Mouse (Mus musculus): ENCODE results near the gene Bahd1. TPM values are rescaled to one million over a fixed set of nuclear protein-coding genes. Genes with fewer than 3 reads are reported as not detected.

The Bahd1 gene
- total RNA-seq (2021) = 10 to 100 TPM; 40.3 to 42.3 TPM
- long read RNA-seq, experiment 1, full-length matches to known transcripts = 1 of 21 reads
- long read RNA-seq, experiment 1, partial matches to known transcripts = 16 of 21 reads
- long read RNA-seq, experiment 1, other reads (novel, unspliced or antisense) = 4 of 21 reads
- long read RNA-seq, experiment 2, full-length matches to known transcripts = 2 of 7 reads
- long read RNA-seq, experiment 2, partial matches to known transcripts = 3 of 7 reads
- long read RNA-seq, experiment 2, other reads (novel, unspliced or antisense) = 2 of 7 reads

DNA sequence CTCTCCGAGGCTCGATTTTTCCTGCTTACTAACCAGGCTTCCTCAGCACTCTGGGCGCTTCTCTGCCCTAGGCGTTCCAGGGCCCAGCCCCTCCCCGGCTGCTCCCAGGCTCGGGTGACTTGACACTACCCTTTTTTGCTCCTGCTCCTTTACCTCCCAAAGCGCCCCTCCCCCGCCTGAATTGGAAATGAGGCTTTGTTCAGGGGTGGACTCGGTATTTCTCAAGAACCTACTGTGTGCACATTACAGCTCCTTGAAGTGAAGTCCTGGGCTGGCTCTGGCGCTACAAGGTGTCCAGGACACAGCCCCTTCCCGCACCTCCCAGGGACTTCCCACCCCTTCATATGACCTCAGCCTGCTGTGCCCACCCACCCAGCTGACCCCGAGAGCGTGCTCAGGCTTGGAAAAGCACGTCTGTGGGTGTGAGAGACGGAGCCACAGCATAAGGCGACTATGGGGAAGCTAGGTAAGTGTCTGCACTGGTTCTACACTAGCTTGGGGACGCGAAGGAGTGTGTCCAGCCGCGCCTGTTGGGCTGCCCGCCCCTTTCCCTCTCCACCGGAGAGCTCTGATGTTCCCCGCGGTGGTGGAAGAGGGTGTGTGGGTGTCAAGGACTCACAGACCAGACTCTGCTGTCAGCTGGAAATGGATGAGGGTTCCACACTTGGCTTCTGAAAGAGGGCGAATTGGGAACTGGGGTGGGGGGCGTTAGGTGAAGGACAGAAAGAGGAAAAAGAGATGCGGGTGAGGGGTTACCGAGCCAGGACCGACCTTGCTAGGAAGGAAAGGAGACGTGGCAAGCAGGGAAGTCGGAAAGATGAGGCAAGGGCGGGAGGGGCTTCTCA lies at the start of gene Bahd1:
Gene Bahd1, plus strand, starts transcription at position 397 of the 845 bp plus-strand sequence.
- DNase-seq = peak; percentile 69 to 81

DNA sequence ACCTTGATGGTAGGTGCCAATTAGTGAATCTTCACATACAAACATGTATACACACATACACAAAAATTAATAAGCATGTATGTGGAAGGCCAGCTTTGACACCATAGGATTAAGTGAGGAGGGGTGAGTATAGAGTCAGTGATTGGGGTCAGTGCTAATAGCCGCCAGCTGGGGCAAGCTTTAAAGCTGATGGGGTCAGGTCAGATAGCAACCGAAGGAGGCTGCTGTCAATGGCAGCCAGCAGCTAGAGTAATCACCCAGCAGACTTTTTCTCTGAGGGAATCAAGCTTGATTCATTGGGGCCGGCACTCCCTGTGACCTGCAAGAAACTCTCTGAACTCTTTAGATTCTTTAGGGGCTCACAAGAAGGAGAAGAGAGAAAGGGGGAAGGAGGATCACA lies 48.4 kb upstream of the Bahd1 start:
- DNase-seq = no peak

DNA sequence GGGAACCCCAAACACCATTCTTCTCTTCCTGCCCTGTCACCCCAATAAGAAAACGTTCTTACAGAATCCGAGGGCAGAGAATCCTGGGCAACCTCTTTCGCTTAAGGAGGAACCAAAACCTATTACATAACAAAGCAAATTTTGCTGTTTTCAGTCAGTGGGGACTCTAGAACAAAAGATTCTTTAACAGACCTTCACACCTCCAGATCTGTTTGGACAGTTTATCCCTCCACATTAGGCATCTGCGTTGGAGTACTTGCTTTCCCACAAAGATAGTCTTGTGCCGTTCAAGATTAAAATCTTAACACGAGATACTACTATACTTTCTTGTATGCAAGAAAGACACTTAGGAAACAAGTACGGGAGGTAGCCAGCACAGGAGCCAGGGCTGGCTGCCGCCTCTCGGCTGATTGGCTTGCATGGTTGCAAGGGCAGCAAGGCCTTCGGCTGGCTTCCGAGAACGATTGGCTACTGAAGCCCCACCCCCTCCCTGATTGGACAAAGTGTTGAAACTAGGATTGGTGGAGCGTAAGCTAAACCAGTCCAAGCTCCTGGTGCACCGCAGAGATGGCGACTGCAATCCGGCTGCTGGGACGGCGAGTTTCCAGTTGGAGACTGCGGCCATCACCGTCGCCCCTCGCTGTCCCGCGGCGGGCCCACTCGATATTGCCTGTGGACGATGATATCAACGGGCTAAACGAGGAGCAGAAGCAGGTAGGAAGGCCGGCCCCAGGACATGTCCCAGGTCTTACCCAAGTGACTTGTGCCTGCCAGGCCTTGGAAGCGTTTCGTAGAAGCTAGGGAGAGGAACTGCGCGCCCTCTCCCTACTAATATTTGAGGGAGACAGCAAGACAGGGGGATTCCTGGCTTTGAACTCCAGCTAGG lies 38.5 kb upstream of the Bahd1 start, which contains the start of gene Ivd:
Gene Ivd, plus strand, starts transcription at position 501 of the 886 bp plus-strand sequence.
- peak; percentile 95 to 96 for DNase-seq

DNA sequence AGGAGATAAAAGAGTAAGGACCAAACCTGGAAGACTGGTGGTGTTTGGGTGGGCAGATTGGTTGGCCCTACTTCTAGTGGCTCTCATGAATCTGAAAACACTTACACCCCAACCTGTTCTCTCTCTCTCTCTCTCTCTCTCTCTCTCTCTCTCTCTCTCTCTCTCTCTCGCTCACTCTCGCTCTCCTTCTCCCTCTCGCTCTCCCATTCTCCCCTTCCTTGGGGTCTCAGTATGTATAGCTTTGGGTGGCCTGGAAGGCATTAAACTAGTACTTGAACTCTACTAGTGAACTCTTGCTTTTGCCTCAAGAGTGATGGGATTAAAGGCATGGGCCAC lies 37.9 kb upstream of the Bahd1 start:
- DNase-seq = no peak

DNA sequence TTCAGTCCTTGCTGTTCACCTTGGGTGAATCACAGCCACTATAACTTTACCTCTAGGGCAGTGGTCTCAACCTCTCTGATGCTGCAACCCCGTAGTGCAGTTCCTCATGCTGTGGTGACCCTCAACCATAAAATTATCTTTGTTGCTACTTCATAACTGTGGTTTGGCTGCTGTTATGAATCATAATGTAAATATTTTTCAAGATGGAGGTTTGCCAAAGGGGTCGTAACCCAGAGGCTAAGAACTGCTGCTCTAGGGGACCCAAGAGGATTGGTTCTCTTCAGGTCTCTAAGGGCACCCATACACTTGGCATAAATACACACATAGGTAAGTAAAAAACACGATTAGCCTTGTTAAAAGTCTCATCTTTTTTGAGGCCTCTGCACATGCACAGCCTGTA lies 29.6 kb upstream of the Bahd1 start:
- DNase-seq = no peak

DNA sequence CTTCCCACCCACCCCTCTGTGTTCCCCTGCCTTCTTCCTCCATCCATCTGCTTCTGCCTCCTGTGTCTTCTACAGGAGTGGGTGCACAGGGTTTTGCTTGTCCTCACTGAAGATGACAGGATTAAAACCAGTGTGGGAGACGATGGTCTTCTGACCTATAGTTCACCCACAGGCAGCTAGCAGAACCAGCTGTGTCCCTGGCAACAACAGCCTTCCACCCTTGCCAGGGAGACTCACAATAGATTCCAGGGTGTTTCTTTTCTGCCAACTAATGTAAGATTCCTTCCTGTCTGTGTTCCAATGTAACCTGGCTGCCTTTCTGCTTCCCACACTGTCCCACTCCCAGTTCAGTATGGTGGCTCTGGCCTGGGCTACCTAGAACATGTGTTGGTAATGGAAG lies 29.1 kb upstream of the Bahd1 start:
- DNase-seq = no peak

DNA sequence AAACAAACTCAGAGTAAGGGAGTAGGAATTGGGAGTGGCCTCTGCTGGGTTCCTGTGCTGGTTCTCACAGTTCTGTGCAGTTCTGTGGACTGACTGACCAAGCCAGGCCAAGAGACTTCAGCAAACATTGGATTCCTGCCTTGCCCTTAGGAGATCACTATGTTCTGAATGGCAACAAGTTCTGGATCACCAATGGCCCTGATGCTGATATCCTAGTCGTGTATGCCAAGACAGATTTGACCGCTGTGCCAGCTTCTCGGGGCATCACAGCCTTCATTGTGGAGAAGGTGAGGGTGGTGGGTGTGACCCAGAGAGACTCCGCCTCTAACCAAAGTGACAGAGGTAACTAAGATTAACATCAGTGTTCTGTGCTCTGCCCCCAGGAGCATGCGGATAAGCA lies 27.2 kb upstream of the Bahd1 start:
- no peak for DNase-seq

DNA sequence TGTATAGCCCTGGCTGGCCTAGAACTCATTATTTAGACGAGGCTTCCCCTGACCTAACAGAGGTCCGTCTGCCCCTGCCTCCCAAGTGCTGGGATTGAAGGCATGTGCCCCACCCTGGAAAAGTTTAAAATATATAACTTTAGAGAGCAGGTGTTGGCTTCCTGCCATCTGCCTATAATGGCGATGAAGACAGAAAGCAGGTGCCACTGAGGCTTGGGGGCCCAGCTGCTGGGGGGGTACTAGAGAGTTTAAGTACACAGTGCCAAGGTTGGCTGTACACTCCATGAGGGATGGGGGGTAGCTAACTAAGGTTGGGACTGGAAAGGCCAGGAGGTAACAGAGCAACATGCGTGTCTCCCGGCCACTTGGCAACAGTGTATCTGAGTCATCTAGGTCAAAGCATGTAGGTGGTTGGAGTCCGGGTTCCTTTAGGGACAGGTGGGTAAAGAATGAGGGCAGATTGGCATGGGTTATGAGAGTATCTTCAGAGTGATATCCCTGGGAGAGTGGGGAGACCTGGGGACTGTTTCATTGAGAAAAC lies 26.2 kb upstream of the Bahd1 start:
- DNase-seq = no peak

DNA sequence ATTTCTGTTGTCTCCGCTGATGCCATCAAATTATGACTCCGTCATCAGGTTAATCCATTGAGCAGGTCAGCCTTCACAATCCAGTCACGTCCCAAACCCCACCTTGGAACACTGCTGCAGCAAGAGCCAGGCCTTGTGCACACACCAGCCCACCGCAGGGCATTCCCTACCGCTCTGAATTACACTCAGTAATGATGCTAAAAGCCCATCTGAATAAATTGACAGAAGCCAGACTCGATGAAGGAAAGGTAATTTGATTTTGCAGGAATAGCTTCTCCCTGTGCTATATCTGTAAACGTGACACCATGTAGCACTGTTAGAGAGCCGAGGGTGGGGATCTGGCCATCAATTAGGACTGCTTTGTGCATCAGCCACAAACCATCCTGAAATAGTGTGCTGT lies 24.9 kb upstream of the Bahd1 start:
- no peak for DNase-seq

DNA sequence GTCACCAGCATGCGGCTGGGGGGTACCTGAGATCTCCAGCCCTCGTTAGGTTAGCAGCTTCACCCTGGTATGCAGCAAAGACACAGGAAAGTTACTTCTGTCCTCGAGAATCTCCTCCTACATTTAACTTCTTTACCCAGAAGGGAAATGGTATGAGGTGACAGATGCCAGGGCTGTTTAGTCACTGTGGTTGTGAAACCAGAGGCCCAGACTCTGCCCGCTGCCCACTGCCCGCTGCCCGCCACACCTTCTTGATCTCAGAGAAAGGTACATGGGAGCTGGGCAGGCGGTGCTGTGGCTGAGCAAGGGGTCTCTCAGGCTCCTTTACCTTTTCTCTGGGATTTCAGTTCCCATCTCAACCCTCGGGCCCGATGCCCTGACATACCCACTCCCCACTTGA lies 23.7 kb upstream of the Bahd1 start:
- no peak for DNase-seq

DNA sequence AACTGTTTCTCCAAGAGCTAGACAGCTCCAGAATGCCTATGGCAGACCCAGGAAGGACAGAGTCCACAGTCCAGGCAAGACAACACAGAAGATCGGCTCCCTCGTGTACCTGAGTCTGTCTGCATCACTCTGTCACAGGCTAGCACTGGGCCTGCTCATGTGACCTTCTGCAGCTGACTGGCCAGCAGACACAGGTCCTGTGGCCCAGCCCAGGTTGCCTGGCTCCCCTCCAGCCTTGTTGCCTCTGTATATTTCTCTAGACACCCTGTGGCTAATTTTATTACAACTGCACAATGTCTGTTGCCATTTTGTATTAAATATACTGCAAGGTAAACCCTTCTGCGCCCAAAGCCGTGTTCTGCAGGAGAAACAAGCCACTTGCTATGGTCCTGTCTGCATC lies 19.2 kb upstream of the Bahd1 start:
- peak; percentile 28 to 56 for DNase-seq

DNA sequence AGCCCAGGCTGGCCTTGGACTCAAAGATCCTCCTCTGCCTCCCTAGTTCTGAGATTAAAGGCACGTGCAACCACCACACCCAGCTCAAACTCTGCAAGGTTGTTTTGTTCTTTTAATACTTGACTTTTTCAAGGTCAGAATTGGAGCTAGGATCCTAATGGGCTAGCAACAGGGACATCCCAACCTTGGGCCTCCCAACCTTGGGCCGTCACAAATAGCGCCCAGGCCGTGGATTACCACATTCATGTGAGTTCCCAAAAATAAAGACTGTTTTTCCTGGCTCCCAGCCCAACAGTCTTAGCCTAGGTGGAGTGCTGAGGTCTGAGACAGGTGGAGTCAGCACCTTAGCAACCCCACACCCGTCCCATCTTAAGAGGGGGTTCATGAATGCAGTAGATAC lies 18.2 kb upstream of the Bahd1 start:
- peak in 1 of 2 experiments; percentile 67 for DNase-seq

DNA sequence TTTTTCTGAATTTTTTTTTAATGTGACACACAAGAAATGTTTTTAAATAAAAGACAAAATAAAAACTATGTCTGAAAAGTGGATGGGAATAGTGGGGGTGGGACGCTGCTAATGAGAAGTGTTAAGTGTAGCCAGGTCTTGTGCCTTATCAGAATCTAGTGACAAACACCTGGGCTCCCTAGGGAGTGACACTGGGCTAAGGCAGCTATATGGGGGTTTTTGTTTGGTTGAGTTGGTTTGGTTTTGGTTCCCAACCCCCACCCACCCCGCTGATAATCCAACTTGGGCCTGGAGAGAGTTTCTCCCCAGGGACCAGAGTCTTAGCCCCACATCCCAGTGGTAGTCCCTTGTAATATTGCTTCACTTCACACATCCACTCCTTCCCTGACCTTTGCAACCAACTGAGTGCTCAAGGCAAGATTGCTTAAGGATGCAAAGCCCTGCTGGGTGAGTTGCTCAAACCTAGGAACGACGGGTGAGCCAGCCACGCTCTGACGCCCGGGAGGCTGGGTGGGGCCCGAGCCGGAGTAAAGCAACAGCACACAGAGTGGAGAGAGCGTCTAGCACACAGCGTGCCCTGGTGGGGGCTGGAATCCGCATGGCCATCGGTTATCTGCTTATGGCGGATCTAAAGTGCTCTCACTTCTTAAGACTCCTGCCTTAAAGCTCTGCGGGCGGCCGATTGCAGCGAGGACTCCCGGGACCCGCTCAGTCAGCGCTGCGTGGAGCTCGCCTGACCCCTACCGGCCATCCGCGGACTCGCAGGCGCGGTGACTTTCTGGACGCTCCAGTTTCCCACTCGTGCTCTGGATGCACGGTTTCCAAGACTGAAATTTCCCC lies 17.1 kb upstream of the Bahd1 start:
- peak; percentile 92 for DNase-seq

DNA sequence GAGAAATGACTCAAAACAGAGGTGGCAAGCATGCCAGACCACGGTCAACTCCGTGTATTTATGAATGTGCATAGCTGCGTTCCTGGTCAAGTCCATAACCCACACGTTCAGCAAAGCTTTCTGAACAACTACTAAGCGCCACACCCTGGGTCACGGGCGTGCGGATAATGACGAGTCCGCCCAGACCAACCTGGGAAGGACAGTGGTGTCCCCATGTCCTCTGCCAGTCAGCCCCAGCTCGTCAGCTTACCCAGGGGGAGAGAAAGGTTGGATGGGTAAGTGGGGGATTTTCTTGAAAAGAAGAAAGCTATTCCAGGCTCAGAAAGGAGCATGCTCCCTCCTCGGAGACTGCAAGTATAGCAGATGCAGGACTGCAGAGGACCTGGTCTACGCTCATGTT lies 12.7 kb upstream of the Bahd1 start:
- no peak for DNase-seq

DNA sequence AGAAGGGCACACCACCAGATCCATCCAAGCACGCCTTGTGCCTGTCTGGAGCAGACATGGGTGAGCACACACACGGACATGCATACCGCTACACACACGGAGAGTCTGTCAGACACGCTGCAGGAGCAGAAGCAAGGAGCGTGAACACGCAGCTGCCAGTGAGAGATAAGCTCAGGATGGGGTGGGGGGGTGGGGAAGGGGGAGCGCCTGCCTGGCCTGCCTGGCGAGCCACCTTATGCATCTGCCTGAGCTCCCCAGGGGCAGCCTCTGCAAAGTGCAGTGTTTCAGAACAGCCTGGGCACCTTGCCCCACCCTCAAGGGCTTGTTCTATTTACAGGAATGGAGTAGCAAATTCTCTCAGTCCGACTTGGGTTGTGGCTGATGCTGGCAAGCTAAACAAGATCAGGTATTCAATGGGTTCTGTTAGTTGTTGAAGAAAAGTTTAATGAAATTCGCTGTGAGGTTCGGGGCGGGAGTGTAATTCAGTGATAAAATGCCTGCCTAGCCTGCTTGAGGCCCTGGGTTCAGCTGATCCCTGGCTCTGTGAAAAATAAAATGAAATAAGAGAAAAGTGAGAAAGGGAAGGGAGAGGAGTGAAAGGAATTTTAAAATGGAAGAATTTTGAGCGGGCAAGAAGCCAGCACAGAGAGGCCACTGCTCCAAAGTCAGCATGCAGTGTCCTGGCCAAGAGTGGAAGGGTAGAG lies 12.2 kb upstream of the Bahd1 start:
- DNase-seq = no peak

DNA sequence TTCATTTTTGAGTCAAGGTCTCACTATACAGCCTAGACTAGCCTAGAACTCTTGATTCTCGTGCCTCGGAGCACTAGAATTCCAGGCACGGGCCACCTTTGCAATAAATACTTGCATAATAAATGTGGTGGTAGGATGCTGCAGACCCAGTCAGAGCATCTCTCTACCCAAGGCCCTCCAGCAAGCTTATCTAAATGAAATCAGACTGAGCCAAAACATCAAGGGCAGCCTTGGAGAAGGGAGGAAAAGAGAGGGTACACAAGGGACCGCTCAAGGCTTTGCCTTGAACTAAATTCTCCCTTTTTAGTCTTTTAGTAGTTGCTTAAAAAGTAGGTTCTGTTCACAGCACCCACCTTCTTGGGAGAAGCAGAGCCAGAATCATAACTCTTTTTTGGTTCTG lies 9.0 kb upstream of the Bahd1 start:
- DNase-seq = peak in 1 of 2 experiments; percentile 53

DNA sequence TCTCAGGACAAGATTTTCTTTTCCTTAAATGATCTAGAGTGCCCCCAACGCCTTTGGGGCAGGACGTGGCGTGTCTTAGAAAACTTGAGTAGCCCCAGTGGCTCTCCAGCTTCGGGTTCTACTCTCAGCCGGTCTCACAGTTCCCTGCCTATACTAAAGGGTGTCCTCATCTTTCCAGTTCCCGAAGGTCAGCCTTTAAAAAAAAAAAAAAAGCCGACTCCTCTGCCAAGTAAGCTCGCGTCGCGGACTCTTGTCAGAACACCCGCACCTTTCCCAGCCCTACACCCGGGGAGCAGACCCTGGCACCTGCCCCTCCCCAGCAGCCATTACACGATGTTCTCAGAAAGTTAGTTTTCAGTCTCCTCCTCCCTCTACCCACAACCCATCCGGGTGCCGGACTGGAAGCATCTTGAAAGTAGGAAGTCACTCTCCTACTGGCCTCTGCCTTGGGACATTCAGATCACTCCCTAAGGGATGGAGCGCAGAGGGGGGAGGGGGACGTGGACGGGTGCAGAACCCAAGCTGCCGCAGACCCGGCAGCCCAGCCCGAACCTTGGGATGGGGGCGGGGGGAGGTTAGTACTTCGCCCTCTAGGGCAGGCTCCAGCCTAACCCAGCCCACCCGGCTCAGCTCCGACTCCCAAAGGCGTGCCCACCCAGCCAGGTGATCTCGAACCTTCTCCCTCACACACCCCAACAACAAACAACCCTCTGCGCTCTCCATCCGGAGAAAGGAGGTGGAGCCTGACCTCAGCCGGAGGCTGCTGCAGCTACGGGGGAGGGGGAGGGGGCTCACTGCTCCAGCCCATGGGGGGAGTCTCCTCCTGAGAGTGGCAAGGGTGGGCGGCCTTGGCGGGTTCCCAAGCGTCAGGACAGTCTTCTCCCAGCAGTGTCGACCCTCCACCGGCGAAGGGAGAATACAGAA lies 3.9 kb upstream of the Bahd1 start:
- DNase-seq = peak; percentile 73 to 87

DNA sequence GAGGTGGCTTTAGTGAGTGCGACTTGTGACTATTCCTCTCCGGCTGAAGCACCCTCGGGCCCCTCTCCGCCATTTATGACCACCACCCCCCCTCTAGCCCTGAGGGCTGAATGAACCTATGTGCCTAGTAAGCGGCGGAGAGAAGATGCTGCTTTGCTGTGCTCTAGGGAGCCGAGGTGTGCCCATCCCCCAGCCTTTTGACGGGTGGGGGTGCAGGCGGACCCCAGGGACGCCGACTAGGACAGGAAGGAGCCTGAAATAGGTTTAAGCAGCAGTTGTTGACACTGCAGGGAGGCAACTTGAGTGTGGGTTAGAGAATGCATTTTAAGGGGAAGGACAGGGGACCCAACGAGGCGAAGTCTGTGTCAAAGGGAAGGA lies 3.3 kb upstream of the Bahd1 start:
- DNase-seq = peak in 1 of 2 experiments; percentile 46

DNA sequence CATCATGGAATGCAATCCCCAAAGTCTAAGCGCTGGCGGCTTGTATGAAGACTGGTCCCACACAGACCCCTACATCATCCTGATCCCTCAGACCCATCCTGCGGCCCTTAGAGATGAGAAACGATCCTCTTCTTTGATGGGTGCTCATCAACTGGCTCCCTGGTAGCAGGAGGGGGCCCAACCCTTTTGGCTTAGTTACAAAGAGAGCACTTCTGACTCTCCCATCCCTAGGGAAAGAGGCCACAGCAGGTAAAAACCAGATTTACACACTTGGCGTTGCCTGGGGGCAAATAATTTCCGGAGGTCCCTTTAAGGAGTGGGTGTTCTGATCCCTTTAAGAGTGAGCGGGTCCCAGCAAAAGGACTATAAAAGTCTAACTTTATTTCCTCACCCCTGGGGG lies 2.8 kb upstream of the Bahd1 start:
- DNase-seq = no peak

DNA sequence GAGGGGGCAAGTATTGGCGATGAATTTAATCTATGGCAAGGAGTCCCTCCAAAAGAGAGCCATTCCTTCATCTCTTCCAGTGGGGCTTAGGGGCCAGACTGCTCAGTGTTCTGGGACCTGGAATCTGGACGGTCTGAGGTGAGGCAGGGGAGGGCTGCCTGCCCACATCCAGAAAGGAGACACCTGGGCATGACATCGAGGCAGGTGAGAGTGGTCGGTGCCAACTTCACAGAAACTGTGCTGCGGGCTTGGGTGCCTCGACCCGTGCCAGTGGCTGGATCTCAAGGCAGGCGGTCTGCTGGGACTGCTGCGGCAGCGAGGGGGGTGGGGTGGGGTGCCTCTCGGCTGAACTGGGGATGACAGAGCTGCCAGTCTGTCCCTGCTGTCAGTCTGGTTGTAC lies 2.4 kb upstream of the Bahd1 start:
- DNase-seq = peak in 1 of 2 experiments; percentile 41

All from adrenal gland, postnatal 36 days (tissue).